Mouse (Mus musculus) stomach, postnatal 0 days (tissue): ENCODE results near the gene Crtac1.

ENCODE experiments used
- CTCF ChIP-seq: IDR thresholded peaks from 2 replicates; pipeline ENCODE4 v1.5.1; 2016; ENCODE audit warnings: antibody characterized with exemption, low read depth, mild to moderate bottlenecking, moderate library complexity
- EP300 ChIP-seq: optimal IDR thresholded peaks from 2 replicates; pipeline ENCODE3; 2016; ENCODE audit warnings: antibody characterized with exemption

DNA sequence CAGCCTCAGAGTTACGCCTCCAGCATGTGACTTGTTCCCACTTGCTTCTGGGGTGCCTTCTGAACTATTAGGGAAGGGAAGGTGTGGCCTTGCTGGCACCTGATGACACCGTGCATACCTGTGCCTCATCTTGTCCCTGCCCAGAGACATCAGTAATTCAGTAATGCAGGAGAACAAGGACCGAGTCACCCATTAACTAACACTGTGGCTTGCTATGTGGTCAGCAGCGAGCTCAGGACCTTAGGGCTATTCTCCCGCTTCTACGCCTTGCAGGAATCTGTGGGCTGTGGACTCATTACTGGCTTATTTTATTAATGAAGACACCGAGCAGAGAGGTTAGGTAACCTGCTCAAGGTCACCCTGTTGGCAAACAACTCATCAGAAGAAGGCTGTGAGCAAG is 21.0 kb upstream of the Crtac1 start:
- no peak for TF ChIP-seq CTCF
- no peak for TF ChIP-seq EP300
